Mouse (Mus musculus): Measurements from ENCODE around the gene Ispd. TPM values are rescaled to one million over a fixed set of nuclear protein-coding genes. Genes with fewer than 3 reads are reported as not detected.

Gene Ispd
- polyA plus RNA-seq, 1 experiment: 1.4 TPM

DNA sequence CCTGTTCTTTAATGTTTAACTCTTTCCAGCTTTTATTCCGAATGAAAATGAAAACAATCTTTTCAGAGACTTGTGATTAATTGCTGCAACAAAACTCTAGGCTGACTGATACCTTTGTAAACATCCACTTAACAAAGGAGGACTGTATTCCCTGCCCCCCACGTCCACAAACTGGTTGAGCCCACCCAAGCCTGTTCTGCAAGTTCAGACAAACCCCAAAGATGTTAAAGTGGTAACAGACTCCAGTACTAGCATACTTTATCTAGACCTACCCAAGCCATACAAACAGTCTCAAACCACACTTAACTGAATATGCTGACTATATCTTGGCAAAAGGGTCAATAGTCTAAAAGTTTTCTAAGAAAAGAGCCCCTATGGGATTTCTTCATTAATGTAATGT lies 102.1 kb downstream of the Ispd start:
- H3K79me2 ChIP-seq (ENCODE audit: control insufficient read depth, insufficient read depth): no peaks in the 10 kb centered on the region
- no peaks in the 10 kb centered on the region for H3K36me3 ChIP-seq (ENCODE audit: control insufficient read depth, insufficient read depth)
- H3K27me3 ChIP-seq (ENCODE audit: control insufficient read depth, insufficient read depth, insufficient read length): no peaks in the 10 kb centered on the region
- no peak overlapping the region for H3ac ChIP-seq (ENCODE audit: control insufficient read depth, insufficient read length, low read depth)
- no peak for TF ChIP-seq FOSL1 (IDR thresholded peaks at IDR 0.05; ENCODE audit: insufficient read depth, low read length, poor library complexity, severe bottlenecking)
- no peak for TF ChIP-seq MYOD1 (IDR thresholded peaks at IDR 0.05; ENCODE audit: control insufficient read depth, insufficient read length, low read depth)
- no peak for TF ChIP-seq CEBPB (IDR thresholded peaks at IDR 0.05; ENCODE audit: low read depth)
- TF ChIP-seq MYOG (IDR thresholded peaks at IDR 0.05; ENCODE audit: control insufficient read depth, extremely low read depth, insufficient read length): no peak
- no peak for TF ChIP-seq USF1 (IDR thresholded peaks at IDR 0.05; ENCODE audit: low read depth)
- no peak for TF ChIP-seq CTCF (IDR thresholded peaks at IDR 0.05; ENCODE audit: control insufficient read depth, insufficient read depth, insufficient read length)
- no peak for TF ChIP-seq MAX (IDR thresholded peaks at IDR 0.05)
- no peaks in the 10 kb centered on the region for H3K79me3 ChIP-seq (ENCODE audit: low read depth)
- no peak overlapping the region for H3K4me3 ChIP-seq (ENCODE audit: insufficient read depth, poor library complexity, severe bottlenecking)

DNA sequence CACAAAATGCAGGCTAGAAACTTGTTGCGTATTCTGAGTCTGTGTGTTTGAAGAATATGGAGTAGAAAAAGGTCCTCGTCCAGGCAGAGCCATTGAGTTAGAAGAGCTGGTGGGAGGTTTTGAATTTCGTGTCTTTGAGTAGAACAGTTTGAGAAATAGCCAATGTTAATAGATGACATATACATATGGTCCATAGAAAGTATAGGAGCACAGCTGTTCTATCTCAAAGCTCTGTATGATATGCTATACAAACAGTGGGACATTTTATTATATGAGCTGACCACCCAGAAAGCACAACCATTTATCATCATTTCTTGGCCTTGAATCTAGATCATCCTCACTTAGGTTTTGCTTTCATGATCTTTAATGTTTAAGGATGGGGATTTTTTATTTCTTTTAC lies 116.3 kb downstream of the Ispd start:
- TF ChIP-seq CEBPB (IDR thresholded peaks at IDR 0.05; ENCODE audit: low read depth): no peak
- TF ChIP-seq MYOD1 (IDR thresholded peaks at IDR 0.05; ENCODE audit: control insufficient read depth, insufficient read length, low read depth): no peak
- TF ChIP-seq FOSL1 (IDR thresholded peaks at IDR 0.05; ENCODE audit: insufficient read depth, low read length, poor library complexity, severe bottlenecking): no peak
- TF ChIP-seq MAX (IDR thresholded peaks at IDR 0.05): no peak
- TF ChIP-seq CTCF (IDR thresholded peaks at IDR 0.05; ENCODE audit: control insufficient read depth, insufficient read depth, insufficient read length): no peak
- TF ChIP-seq USF1 (IDR thresholded peaks at IDR 0.05; ENCODE audit: low read depth): no peak
- TF ChIP-seq MYOG (IDR thresholded peaks at IDR 0.05; ENCODE audit: control insufficient read depth, extremely low read depth, insufficient read length): no peak
- no peaks in the 10 kb centered on the region for H3K79me2 ChIP-seq (ENCODE audit: control insufficient read depth, insufficient read depth)
- no peaks in the 10 kb centered on the region for H3K79me3 ChIP-seq (ENCODE audit: low read depth)
- H3K4me3 ChIP-seq (ENCODE audit: insufficient read depth, poor library complexity, severe bottlenecking): no peak overlapping the region
- no peaks in the 10 kb centered on the region for H3K27me3 ChIP-seq (ENCODE audit: control insufficient read depth, insufficient read depth, insufficient read length)
- no peak overlapping the region for H3ac ChIP-seq (ENCODE audit: control insufficient read depth, insufficient read length, low read depth)
- no peaks in the 10 kb centered on the region for H3K36me3 ChIP-seq (ENCODE audit: control insufficient read depth, insufficient read depth)

DNA sequence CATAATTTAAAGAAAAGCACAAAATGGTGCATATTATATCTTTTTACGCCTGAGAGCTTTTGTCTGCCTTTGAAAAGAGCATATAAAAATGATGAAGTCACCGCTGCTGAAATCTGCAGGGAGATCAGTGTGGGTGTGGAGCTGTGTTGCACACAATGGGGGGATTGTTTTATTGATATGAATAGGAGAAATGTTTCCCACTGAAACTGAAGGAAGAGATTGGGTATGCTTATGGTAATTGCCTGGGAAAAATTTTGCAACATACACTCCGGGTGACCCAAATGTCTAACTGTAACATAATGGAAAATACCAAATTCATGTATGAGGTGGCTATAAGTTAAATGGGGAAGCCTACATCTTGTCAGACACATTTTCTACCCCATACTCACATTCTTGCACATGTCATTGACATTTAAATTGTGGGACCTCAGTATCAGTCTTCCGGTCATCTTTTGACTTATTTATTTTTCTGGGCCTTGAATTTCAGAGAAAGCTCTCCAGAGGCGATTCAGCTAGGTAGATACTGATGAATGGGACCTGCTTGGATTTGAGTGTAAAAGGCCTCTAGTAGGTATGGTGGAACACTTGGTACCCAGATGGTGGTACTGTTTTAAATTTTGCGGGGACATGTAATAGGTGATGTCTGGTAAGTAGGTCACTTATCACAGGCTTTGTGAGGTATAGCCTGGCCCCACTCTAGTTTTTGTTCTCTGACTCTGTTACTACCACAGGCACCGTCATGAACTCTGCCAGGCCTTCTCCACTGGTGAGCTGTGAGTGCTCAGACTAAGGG lies 126.1 kb downstream of the Ispd start:
- Histone ChIP-seq H3ac (ENCODE audit: control insufficient read depth, insufficient read length, low read depth) (no peak overlapping the region), H3K79me2 (ENCODE audit: control insufficient read depth, insufficient read depth) (no peaks in the 10 kb centered on the region), H3K4me3 (ENCODE audit: insufficient read depth, poor library complexity, severe bottlenecking) (no peak overlapping the region), H3K27me3 (ENCODE audit: control insufficient read depth, insufficient read depth, insufficient read length) (no peaks in the 10 kb centered on the region), H3K36me3 (ENCODE audit: control insufficient read depth, insufficient read depth) (no peaks in the 10 kb centered on the region), H3K79me3 (ENCODE audit: low read depth) (no peaks in the 10 kb centered on the region)
- TF ChIP-seq USF1 (IDR thresholded peaks at IDR 0.05; ENCODE audit: low read depth): no peak
- TF ChIP-seq CTCF (IDR thresholded peaks at IDR 0.05; ENCODE audit: control insufficient read depth, insufficient read depth, insufficient read length): no peak
- no peak for TF ChIP-seq CEBPB (IDR thresholded peaks at IDR 0.05; ENCODE audit: low read depth)
- no peak for TF ChIP-seq MYOG (IDR thresholded peaks at IDR 0.05; ENCODE audit: control insufficient read depth, extremely low read depth, insufficient read length)

DNA sequence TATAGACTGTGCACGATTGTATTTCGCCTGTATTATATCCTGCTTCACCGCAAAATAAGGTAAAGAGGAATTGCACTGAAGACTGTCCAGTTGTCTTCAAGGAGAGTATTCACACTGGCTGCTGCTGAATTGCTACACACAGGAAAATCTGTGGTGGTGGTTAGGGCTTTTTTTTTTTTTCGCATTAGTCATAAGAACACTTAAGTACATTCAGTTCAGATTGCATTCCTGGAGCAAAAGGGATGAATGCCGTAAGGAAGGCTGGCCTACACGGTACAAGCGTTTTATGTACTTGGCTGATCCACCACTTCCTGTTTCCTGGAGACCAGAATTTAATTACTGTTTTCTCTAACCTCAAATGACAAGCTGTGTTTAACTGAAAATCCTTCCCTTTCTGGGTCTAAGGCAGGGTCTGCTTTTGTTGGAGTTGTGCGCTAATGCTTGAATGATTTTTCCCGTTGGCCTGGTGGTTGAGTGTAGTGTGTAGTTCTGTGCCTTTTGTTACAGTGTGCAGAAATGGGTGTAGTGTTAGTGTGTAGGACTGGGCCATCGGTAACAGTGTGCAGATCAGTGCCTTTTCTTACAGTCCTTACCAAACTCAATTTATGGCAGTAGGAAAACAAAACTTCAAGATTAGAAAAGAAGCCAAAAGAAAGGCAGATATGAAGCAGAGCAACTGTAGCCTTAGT lies 128.8 kb downstream of the Ispd start:
- Histone ChIP-seq H3K36me3 (ENCODE audit: control insufficient read depth, insufficient read depth) (no peaks in the 10 kb centered on the region), H3K79me2 (ENCODE audit: control insufficient read depth, insufficient read depth) (no peaks in the 10 kb centered on the region), H3K27me3 (ENCODE audit: control insufficient read depth, insufficient read depth, insufficient read length) (no peaks in the 10 kb centered on the region), H3K4me3 (ENCODE audit: insufficient read depth, poor library complexity, severe bottlenecking) (no peak overlapping the region), H3K79me3 (ENCODE audit: low read depth) (no peaks in the 10 kb centered on the region), H3ac (ENCODE audit: control insufficient read depth, insufficient read length, low read depth) (no peak overlapping the region)
- TF ChIP-seq FOSL1 (IDR thresholded peaks at IDR 0.05; ENCODE audit: insufficient read depth, low read length, poor library complexity, severe bottlenecking) (no peak), MYOG (IDR thresholded peaks at IDR 0.05; ENCODE audit: control insufficient read depth, extremely low read depth, insufficient read length) (no peak), MAX (IDR thresholded peaks at IDR 0.05) (no peak), USF1 (IDR thresholded peaks at IDR 0.05; ENCODE audit: low read depth) (no peak), MYOD1 (IDR thresholded peaks at IDR 0.05; ENCODE audit: control insufficient read depth, insufficient read length, low read depth) (no peak), CEBPB (IDR thresholded peaks at IDR 0.05; ENCODE audit: low read depth) (no peak), CTCF (IDR thresholded peaks at IDR 0.05; ENCODE audit: control insufficient read depth, insufficient read depth, insufficient read length) (no peak)

DNA sequence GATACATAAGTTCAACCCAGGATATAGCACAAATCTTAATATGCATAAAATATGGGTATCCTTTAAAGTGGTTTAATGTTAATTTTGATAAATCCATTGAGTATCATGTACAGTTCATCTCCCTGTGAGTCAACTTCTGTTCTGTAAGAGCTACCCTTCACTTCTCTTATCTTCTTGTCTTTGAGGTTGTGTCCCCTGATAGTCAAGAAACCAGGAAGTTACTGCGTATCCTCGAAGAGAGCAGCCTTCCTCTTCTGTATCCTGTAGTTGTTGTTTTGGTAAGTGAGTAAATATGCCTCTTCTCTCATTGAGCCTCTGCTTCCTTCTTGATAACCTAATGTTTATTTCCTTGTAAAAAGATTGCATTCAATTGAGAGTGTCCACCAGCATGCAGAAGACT lies 140.5 kb downstream of the Ispd start:
- Histone ChIP-seq H3K36me3 (ENCODE audit: control insufficient read depth, insufficient read depth) (no peaks in the 10 kb centered on the region), H3K27me3 (ENCODE audit: control insufficient read depth, insufficient read depth, insufficient read length) (no peaks in the 10 kb centered on the region), H3K4me3 (ENCODE audit: insufficient read depth, poor library complexity, severe bottlenecking) (no peak overlapping the region), H3K79me3 (ENCODE audit: low read depth) (no peaks in the 10 kb centered on the region), H3K79me2 (ENCODE audit: control insufficient read depth, insufficient read depth) (no peaks in the 10 kb centered on the region), H3ac (ENCODE audit: control insufficient read depth, insufficient read length, low read depth) (no peak overlapping the region)
- TF ChIP-seq USF1 (IDR thresholded peaks at IDR 0.05; ENCODE audit: low read depth) (no peak), MYOG (IDR thresholded peaks at IDR 0.05; ENCODE audit: control insufficient read depth, extremely low read depth, insufficient read length) (no peak), CEBPB (IDR thresholded peaks at IDR 0.05; ENCODE audit: low read depth) (no peak), MAX (IDR thresholded peaks at IDR 0.05) (no peak), FOSL1 (IDR thresholded peaks at IDR 0.05; ENCODE audit: insufficient read depth, low read length, poor library complexity, severe bottlenecking) (no peak)
